Mouse (Mus musculus) ES-Bruce4 (cell line): ENCODE measurements around the gene Slc7a11.

Source experiments
- CTCF ChIP-seq: IDR thresholded peaks from one replicate; pipeline ENCODE4 v1.8.1; 2011; ENCODE audit warnings: low read depth, low read length
- POLR2A ChIP-seq: IDR thresholded peaks from one replicate; pipeline ENCODE4 v1.8.1; 2011; ENCODE audit warnings: low read length; ENCODE audit not compliant: insufficient read depth

DNA sequence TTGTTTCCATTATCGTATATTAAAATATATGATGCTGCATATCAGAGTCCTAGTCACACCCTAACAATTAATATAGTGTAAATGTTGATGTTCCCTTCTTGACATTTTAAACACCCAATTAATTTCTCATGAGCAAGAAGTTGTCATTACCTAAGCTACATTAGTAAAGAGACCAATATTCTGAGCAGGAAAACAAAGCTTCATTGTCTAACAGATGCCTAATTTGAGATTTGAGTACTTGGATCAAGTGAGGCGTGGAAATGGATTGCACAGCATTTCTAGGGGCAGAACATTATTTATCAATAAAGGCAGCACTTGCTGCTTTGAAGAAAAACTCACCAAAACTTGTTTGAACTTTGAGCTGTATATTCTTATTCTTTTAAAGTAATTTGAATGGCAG lies 282.7 kb downstream of the Slc7a11 start:
- TF ChIP-seq POLR2A (no peak), CTCF (no peak)
